Mouse (Mus musculus): ENCODE results near the gene D10Wsu102e. TPM values are rescaled to one million over a fixed set of nuclear protein-coding genes. Genes with fewer than 3 reads are reported as not detected.

Gene D10Wsu102e
- polyA plus RNA-seq, 1 experiment: 1.7 TPM

DNA sequence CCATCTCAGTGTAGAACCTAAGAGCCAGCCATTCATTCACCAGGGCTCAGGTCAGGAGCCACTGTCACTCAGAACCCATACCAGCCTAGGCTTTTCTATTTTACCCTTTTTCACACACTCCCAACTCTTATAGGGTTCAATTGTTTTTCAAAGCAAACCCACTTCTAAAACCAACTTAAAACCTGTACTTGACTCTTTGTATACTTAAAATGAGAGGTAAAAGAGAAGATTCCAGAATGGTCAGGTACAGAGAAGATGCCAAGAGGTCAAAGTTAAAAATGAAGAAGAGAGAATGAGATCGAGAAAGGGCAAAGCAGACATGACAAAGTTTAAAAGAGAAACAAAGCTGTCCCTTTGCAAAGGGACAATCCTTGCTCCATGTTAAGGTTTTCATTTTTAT lies 34.1 kb upstream of the D10Wsu102e start:
- Histone ChIP-seq H3K27ac (ENCODE audit: insufficient read depth, low read length) (no peak overlapping the region), H3K4me1 (ENCODE audit: control insufficient read depth, insufficient read depth, low read length) (peaks cover 11% of the 10 kb centered on the region), H3K27me3 (ENCODE audit: control insufficient read depth, insufficient read depth, low read length) (no peaks in the 10 kb centered on the region), H3K4me3 (replicated peaks; ENCODE audit: insufficient read depth, low read depth, low read length) (no peak overlapping the region)
- TF ChIP-seq CTCF (IDR thresholded peaks at IDR 0.05; ENCODE audit: borderline replicate concordance, insufficient read depth, low read depth, low read length) (no peak), POLR2A (IDR thresholded peaks at IDR 0.05; ENCODE audit: borderline replicate concordance, insufficient read depth, low read length) (no peak)
- DNase-seq: no peak
- WGBS: 96% methylated on average over 1 of the region's 1 CpGs

- TF ChIP-seq POLR2A (IDR thresholded peaks at IDR 0.05; ENCODE audit: borderline replicate concordance, insufficient read depth, low read length): no peak
- Histone ChIP-seq H3K4me3 (replicated peaks; ENCODE audit: insufficient read depth, low read depth, low read length) (no peak overlapping the region), H3K4me1 (ENCODE audit: control insufficient read depth, insufficient read depth, low read length) (peaks cover 6% of the 10 kb centered on the region; the same call in 1 of the 2 replicates), H3K27me3 (ENCODE audit: control insufficient read depth, insufficient read depth, low read length) (no peaks in the 10 kb centered on the region), H3K27ac (ENCODE audit: insufficient read depth, low read length) (no peak overlapping the region)
- no peak for DNase-seq
- 95% methylated on average over 14 of the region's 14 CpGs for WGBS
Measured at GRCm38 (mm10) chr10:83326648-83327285, 33.3 kb upstream of the D10Wsu102e start.

DNA sequence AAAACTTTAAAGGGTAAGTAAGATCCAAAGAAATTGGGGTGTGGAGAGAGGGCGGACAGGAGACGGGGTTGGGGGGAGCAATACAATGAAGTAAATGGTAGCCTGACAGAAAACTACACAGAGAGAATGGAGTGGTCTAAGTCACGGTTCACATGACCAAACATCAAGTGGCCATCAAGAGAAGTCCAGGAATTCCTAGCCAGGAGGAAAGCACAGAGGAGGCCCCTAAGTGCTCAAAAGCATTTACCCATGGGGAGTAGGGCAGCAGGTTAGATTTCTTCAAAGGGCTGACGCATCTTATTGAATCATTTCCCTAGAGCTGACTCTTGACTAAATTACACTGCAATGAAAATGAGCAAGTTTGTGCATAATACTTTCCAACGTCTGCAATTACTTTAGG lies 31.2 kb upstream of the D10Wsu102e start:
- no peak overlapping the region for H3K27ac ChIP-seq (ENCODE audit: insufficient read depth, low read length)
- 70% methylated on average over 5 of the region's 5 CpGs for WGBS
- no peak overlapping the region for H3K4me3 ChIP-seq (replicated peaks; ENCODE audit: insufficient read depth, low read depth, low read length)
- peaks cover 4% of the 10 kb centered on the region; the same call in 1 of the 2 replicates for H3K4me1 ChIP-seq (ENCODE audit: control insufficient read depth, insufficient read depth, low read length)
- no peaks in the 10 kb centered on the region for H3K27me3 ChIP-seq (ENCODE audit: control insufficient read depth, insufficient read depth, low read length)
- DNase-seq: no peak
- TF ChIP-seq POLR2A (IDR thresholded peaks at IDR 0.05; ENCODE audit: borderline replicate concordance, insufficient read depth, low read length): no peak
- no peak for TF ChIP-seq CTCF (IDR thresholded peaks at IDR 0.05; ENCODE audit: borderline replicate concordance, insufficient read depth, low read depth, low read length)

GRCm38 (mm10) chr10:83330336-83330735 lies 29.7 kb upstream of the D10Wsu102e start:
- DNase-seq: no peak
- Histone ChIP-seq H3K27me3 (ENCODE audit: control insufficient read depth, insufficient read depth, low read length) (no peaks in the 10 kb centered on the region), H3K4me1 (ENCODE audit: control insufficient read depth, insufficient read depth, low read length) (peaks cover 8% of the 10 kb centered on the region; the same call in 1 of the 2 replicates), H3K4me3 (replicated peaks; ENCODE audit: insufficient read depth, low read depth, low read length) (no peak overlapping the region), H3K27ac (ENCODE audit: insufficient read depth, low read length) (no peak overlapping the region)
- no peak for TF ChIP-seq POLR2A (IDR thresholded peaks at IDR 0.05; ENCODE audit: borderline replicate concordance, insufficient read depth, low read length)
- TF ChIP-seq CTCF (IDR thresholded peaks at IDR 0.05; ENCODE audit: borderline replicate concordance, insufficient read depth, low read depth, low read length): no peak
- 80% methylated on average over 6 of the region's 6 CpGs for WGBS

GRCm38 (mm10) chr10:83331811-83332210 lies 28.2 kb upstream of the D10Wsu102e start:
- no peak overlapping the region for H3K27ac ChIP-seq (ENCODE audit: insufficient read depth, low read length)
- no peak overlapping the region for H3K4me3 ChIP-seq (replicated peaks; ENCODE audit: insufficient read depth, low read depth, low read length)
- TF ChIP-seq CTCF (IDR thresholded peaks at IDR 0.05; ENCODE audit: borderline replicate concordance, insufficient read depth, low read depth, low read length): no peak
- no peak for TF ChIP-seq POLR2A (IDR thresholded peaks at IDR 0.05; ENCODE audit: borderline replicate concordance, insufficient read depth, low read length)
- no peaks in the 10 kb centered on the region for H3K27me3 ChIP-seq (ENCODE audit: control insufficient read depth, insufficient read depth, low read length)
- 94% methylated on average over 5 of the region's 5 CpGs for WGBS
- no peak for DNase-seq
- H3K4me1 ChIP-seq (ENCODE audit: control insufficient read depth, insufficient read depth, low read length): peaks cover 8% of the 10 kb centered on the region; the same call in 1 of the 2 replicates

- 85% methylated on average over 11 of the region's 11 CpGs for WGBS
- no peak overlapping the region for H3K4me3 ChIP-seq (replicated peaks; ENCODE audit: insufficient read depth, low read depth, low read length)
- no peaks in the 10 kb centered on the region for H3K27me3 ChIP-seq (ENCODE audit: control insufficient read depth, insufficient read depth, low read length)
- peaks cover 8% of the 10 kb centered on the region; the same call in 1 of the 2 replicates for H3K4me1 ChIP-seq (ENCODE audit: control insufficient read depth, insufficient read depth, low read length)
- H3K27ac ChIP-seq (ENCODE audit: insufficient read depth, low read length): no peak overlapping the region
- DNase-seq: no peak
- TF ChIP-seq CTCF (IDR thresholded peaks at IDR 0.05; ENCODE audit: borderline replicate concordance, insufficient read depth, low read depth, low read length): no peak
- TF ChIP-seq POLR2A (IDR thresholded peaks at IDR 0.05; ENCODE audit: borderline replicate concordance, insufficient read depth, low read length): no peak
Measured at GRCm38 (mm10) chr10:83332581-83332980, 27.4 kb upstream of the D10Wsu102e start.

GRCm38 (mm10) chr10:83336336-83336735 lies 23.7 kb upstream of the D10Wsu102e start:
- Histone ChIP-seq H3K27ac (ENCODE audit: insufficient read depth, low read length) (no peak overlapping the region), H3K4me1 (ENCODE audit: control insufficient read depth, insufficient read depth, low read length) (0 out of 2 replicates have a peak, but pooled peaks cover 4% of the 10 kb centered on the region), H3K27me3 (ENCODE audit: control insufficient read depth, insufficient read depth, low read length) (no peaks in the 10 kb centered on the region), H3K4me3 (replicated peaks; ENCODE audit: insufficient read depth, low read depth, low read length) (peak overlapping the region; percentile 52)
- DNase-seq: no peak
- no peak for TF ChIP-seq CTCF (IDR thresholded peaks at IDR 0.05; ENCODE audit: borderline replicate concordance, insufficient read depth, low read depth, low read length)
- no peak for TF ChIP-seq POLR2A (IDR thresholded peaks at IDR 0.05; ENCODE audit: borderline replicate concordance, insufficient read depth, low read length)
- 27% methylated on average over 7 of the region's 7 CpGs for WGBS
